In genomic region chr11:116954231-116955118, GRCm38 (mm10) we compare ENCODE assay signal across 10 mouse cellular contexts. TPM values are rescaled to one million over a fixed set of nuclear protein-coding genes. Genes with fewer than 3 reads are reported as not detected.
DNase-seq lines count a peak whose midpoint lies in the region; ATAC-seq and TF ChIP-seq lines count a peak whose summit lies in the region.
"Had no signal": no experiment of that assay in that cellular context is flagged by ENCODE, and none has a peak within 500 bp of the region (broad histone marks: within the 10 kb centered on the region; RNA-seq: fewer than 3 reads in every experiment).

No protein-coding gene starts in this region.

- no peak overlapping the region for H3K9ac ChIP-seq in heart, adult 2 months (ENCODE audit: low read depth, low read length)
- H3K9ac ChIP-seq in hindbrain, embryonic 12.5 days = no peak overlapping the region

- no peak for TF ChIP-seq CTCF in heart, adult 2 months (IDR thresholded peaks at IDR 0.05)
- no peak for TF ChIP-seq CTCF in brain, embryonic 14.5 days (IDR thresholded peaks at IDR 0.05; ENCODE audit: borderline replicate concordance, extremely low read depth, insufficient read depth, insufficient read length)

- TF ChIP-seq EP300 in heart, adult 2 months (IDR thresholded peaks at IDR 0.05; ENCODE audit: insufficient read depth, low read depth, low read length) = no peak

- peak; percentile 4 to 7 for DNase-seq in heart, adult 18-20 months
- no peak for DNase-seq in heart, adult 2 months
- peak; percentile 81 for DNase-seq in brain, embryonic 14.5 days (ENCODE audit: low read depth)
- DNase-seq in left cerebral cortex, postnatal 36 days (ENCODE audit: low spot score in 2 of 2) = peak; percentile 31 to 47
- no peak for DNase-seq in spleen, postnatal 10 days (ENCODE audit: low spot score in 2 of 2)
- no peak for DNase-seq in kidney, adult 8-10 months
- DNase-seq: adrenal gland, postnatal 25 days had no signal

- intact Hi-C loops in heart, adult 2 months (cut with DNase I) = no loop called here
- intact Hi-C loops in left cerebral cortex, postnatal 36 days (cut with DNase I) = no loop called here

- no peak overlapping the region for H3K4me2 ChIP-seq in hindbrain, embryonic 12.5 days (replicated peaks)

- H3K27ac ChIP-seq in heart, adult 2 months = no peak overlapping the region
- H3K27ac ChIP-seq in hindbrain, embryonic 12.5 days = peak overlapping the region; percentile 74

- H3K9me3 ChIP-seq in hindbrain, embryonic 12.5 days (replicated peaks) = 0 out of 2 replicates have a peak, but pooled peaks cover 7% of the 10 kb centered on the region

- ATAC-seq in hindbrain, embryonic 12.5 days (ENCODE audit: low FRiP score) = peak; percentile 52; the same call in 1 of the 2 replicates
- ATAC-seq in erythroblast, adult 5-6 weeks (replicated peaks; ENCODE audit: low FRiP score, poor library complexity, severe bottlenecking) = no peak

- 60% methylated on average over 23 of the region's 23 CpGs for WGBS in heart, adult 2 months
- WGBS in hindbrain, embryonic 12.5 days = 72% methylated on average over 23 of the region's 23 CpGs

- no peaks in the 10 kb centered on the region for H3K27me3 ChIP-seq in heart, adult 2 months (ENCODE audit: control insufficient read depth, insufficient read depth, low read length)
- H3K27me3 ChIP-seq in hindbrain, embryonic 12.5 days = no peaks in the 10 kb centered on the region

- no peak overlapping the region for H3K4me3 ChIP-seq in heart, adult 2 months
- H3K4me3 ChIP-seq in hindbrain, embryonic 12.5 days = no peak overlapping the region
- H3K4me3 ChIP-seq: erythroblast, embryonic 14.5 days had no signal

- no peak for TF ChIP-seq POLR2A in heart, adult 2 months (IDR thresholded peaks at IDR 0.05; ENCODE audit: insufficient read depth, low read depth, low read length)
- TF ChIP-seq POLR2A in brain, embryonic 14.5 days (IDR thresholded peaks at IDR 0.05; ENCODE audit: borderline replicate concordance, extremely low read depth, insufficient read depth, insufficient read length, poor library complexity, severe bottlenecking) = no peak

- H3K36me3 ChIP-seq in heart, adult 2 months (ENCODE audit: control insufficient read depth, insufficient read depth, low read length) = no peaks in the 10 kb centered on the region
- peaks cover 75% of the 10 kb centered on the region for H3K36me3 ChIP-seq in hindbrain, embryonic 12.5 days

- no peaks in the 10 kb centered on the region for H3K79me2 ChIP-seq in heart, adult 2 months (replicated peaks; ENCODE audit: control insufficient read depth, insufficient read depth, low read length)

- peaks cover 2% of the 10 kb centered on the region; the same call in 1 of the 2 replicates for H3K4me1 ChIP-seq in heart, adult 2 months (ENCODE audit: control insufficient read depth, insufficient read depth, low read length)
- peaks cover 4% of the 10 kb centered on the region; the same call in 1 of the 2 replicates for H3K4me1 ChIP-seq in hindbrain, embryonic 12.5 days

RNA-seq across cellular contexts. Expression of gene Mgat5b, which starts 35.8 kb away (rescaled TPM):
- under 1 TPM; 0.10 to 0.15 TPM for total RNA-seq in heart, adult 18-20 months (2021)
- under 1 TPM; 0.10 to 0.11 TPM for total RNA-seq in heart, adult 2 months (2021)
- 0.82 and 1.0 TPM in 2 replicates for polyA plus RNA-seq in heart, adult 2 months (2012; rRNA removed)
- 95.1 and 98.4 TPM in 2 replicates for polyA plus RNA-seq in brain, embryonic 14.5 days (2012; rRNA removed)
- polyA plus RNA-seq in hindbrain, embryonic 12.5 days (2016; fragmentation: Nextera tagmentation; extraction: Ambion mirVana) = 23.8 TPM in 2 replicates
- 10 to 100 TPM; 76.5 to 86.1 TPM for total RNA-seq in left cerebral cortex, postnatal 36 days (2021)
- total RNA-seq in erythroblast, adult 5-6 weeks (2015; ENCODE audit: low replicate concordance) = not detected in 2 replicates
- not detected in 2 replicates for total RNA-seq in erythroblast, adult 5-6 weeks (2017; ENCODE audit: low replicate concordance)
- polyA plus RNA-seq: erythroblast, embryonic 14.5 days had no signal

Comparison
In these comparisons a context has a peak if more than half of its experiments do, and no peak if none do; other contexts are left out.
1. DNase-seq: peak in heart, adult 18-20 months (2 of 2), brain, embryonic 14.5 days (single experiment) and left cerebral cortex, postnatal 36 days (2 of 2); none in heart, adult 2 months (0 of 2), spleen, postnatal 10 days (0 of 2) and kidney, adult 8-10 months (0 of 2).
2. RNA of gene Mgat5b, which starts 35.8 kb away (total RNA-seq): 76.5 to 86.1 TPM in left cerebral cortex, postnatal 36 days; 0.10 to 0.15 TPM in heart, adult 18-20 months, 0.10 to 0.11 TPM in heart, adult 2 months and not detected in erythroblast, adult 5-6 weeks; every median in the first group is over 10 times any median in the second.